Mouse (Mus musculus) embryonic facial prominence, embryonic 14.5 days (tissue): ENCODE measurements around the gene Stxbp6. TPM values are rescaled to one million over a fixed set of nuclear protein-coding genes. Genes with fewer than 3 reads are reported as not detected.

Experiments
- ATAC-seq: fragments of 200-750 bp; cut with Nextera tagmentation; 2 replicates; pipeline ENCODE4 v1.8.0; 2017; ENCODE audit warnings: low read depth, moderate number of reproducible peaks, moderate TSS enrichment
- DNase-seq: peaks from one replicate; pipeline ENCODE4 v3.0.0-alpha.2; 2015; ENCODE audit warnings: low spot score
- H3K27ac ChIP-seq: fragments of 300-500 bp; sonication (generic); replicated peaks from 2 replicates; pipeline ENCODE4 v1.5.1; 2014; ENCODE audit warnings: low read depth, mild to moderate bottlenecking, low read length, moderate library complexity
- H3K27me3 ChIP-seq: fragments of 300-500 bp; sonication (generic); replicated peaks from 2 replicates; pipeline ENCODE4 v1.6.1; 2014; ENCODE audit warnings: low read length; ENCODE audit not compliant: control insufficient read depth, insufficient read depth
- H3K36me3 ChIP-seq: fragments of 300-500 bp; sonication (generic); 2 replicates; pipeline ENCODE4 v1.6.1; 2014; ENCODE audit warnings: low read length, mixed read lengths; ENCODE audit not compliant: control insufficient read depth, insufficient read depth
- H3K4me1 ChIP-seq: fragments of 300-500 bp; sonication (generic); 2 replicates; pipeline ENCODE4 v1.6.1; 2014; ENCODE audit warnings: antibody characterized with exemption, low read length; ENCODE audit not compliant: control insufficient read depth, insufficient read depth
- H3K4me2 ChIP-seq: fragments of 300-500 bp; sonication (generic); 2 replicates; pipeline ENCODE4 v1.6.1; 2014; ENCODE audit warnings: low read depth, mild to moderate bottlenecking, low read length, moderate library complexity, mixed read lengths
- H3K4me3 ChIP-seq: fragments of 300-500 bp; sonication (generic); 2 replicates; pipeline ENCODE4 v1.5.1; 2014; ENCODE audit warnings: low read depth, mild to moderate bottlenecking, low read length
- H3K9ac ChIP-seq: fragments of 300-500 bp; sonication (generic); 2 replicates; pipeline ENCODE4 v1.6.1; 2014; ENCODE audit warnings: low read depth, mild to moderate bottlenecking, low read length, moderate library complexity, mixed read lengths
- H3K9me3 ChIP-seq: fragments of 300-500 bp; sonication (generic); 2 replicates; pipeline ENCODE4 v1.6.1; 2016; ENCODE audit warnings: low read length; ENCODE audit not compliant: control insufficient read depth
- WGBS: fragments of 180-500 bp; shearing (Covaris S2); extraction: QIAGEN DNeasy Blood & Tissue Kit; methylation state at CpG from one replicate; pipeline ENCODE4 v1.1.7; 2014; 5-methylcytosine and 5-hydroxymethylcytosine counted together
- polyA plus RNA-seq: library from polyadenylated mRNA; unstranded; fragments of >200 nt; fragmentation: Nextera tagmentation; extraction: Ambion mirVana; gene quantifications from 2 replicates; pipeline ENCODE4 v1.2.1, GENCODE M21; 2014

Gene Stxbp6
- polyA plus RNA-seq, 1 experiment from 2014 or later = 7.5 TPM

DNA sequence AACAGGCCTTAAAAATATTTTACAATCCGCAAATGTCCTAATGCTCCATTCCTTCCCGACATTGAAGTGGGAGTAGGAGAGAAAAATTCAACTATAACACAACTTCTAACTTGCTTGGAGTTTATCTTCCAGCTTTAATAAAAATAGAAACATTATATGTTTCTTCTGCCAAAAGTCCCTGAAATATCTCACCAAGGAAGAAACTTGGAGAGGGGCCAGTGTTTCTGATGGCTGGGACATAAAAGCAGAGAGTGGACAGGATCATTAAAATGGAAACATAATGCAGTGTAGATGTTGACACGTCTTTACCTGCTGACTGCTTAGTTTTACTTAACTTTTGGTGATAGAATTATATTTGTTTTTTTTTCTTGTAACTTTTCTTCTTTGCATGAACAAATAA, 99.2 kb downstream of the Stxbp6 start:
- Histone ChIP-seq H3K27me3 (no peaks in the 10 kb centered on the region), H3K36me3 (no peaks in the 10 kb centered on the region), H3K4me3 (no peak overlapping the region), H3K9ac (no peak overlapping the region), H3K4me2 (no peak overlapping the region), H3K27ac (no peak overlapping the region), H3K4me1 (no peaks in the 10 kb centered on the region), H3K9me3 (no peaks in the 10 kb centered on the region)
- DNase-seq (no peak), ATAC-seq (no peak)
- WGBS = 80% methylated on average over 3 of the region's 3 CpGs

DNA sequence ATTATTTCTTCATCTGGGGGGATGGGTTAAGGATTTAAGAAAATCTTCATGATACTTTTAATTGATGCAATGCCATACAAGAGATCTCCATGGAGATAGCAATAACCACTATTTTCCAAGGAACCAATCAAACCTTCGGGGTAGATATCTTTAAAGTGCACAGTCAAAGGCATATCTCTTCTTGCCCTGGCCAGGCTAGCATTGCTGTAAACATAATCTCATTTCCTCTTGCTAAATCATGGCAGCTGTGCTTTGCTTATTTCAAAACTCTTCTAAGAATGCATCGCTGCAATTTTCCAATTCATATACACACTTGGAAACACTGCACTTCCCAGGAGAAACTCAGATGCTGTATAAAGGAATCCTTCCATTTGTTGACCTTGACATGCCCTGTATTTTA, 103.0 kb downstream of the Stxbp6 start:
- no peaks in the 10 kb centered on the region for H3K9me3 ChIP-seq
- H3K4me2 ChIP-seq = no peak overlapping the region
- H3K9ac ChIP-seq = no peak overlapping the region
- H3K4me3 ChIP-seq = no peak overlapping the region
- 75% methylated on average over 2 of the region's 2 CpGs for WGBS
- no peaks in the 10 kb centered on the region for H3K36me3 ChIP-seq
- H3K27me3 ChIP-seq = no peaks in the 10 kb centered on the region
- ATAC-seq (no peak), DNase-seq (no peak)
- H3K27ac ChIP-seq = no peak overlapping the region
- H3K4me1 ChIP-seq = peaks cover 2% of the 10 kb centered on the region; the same call in 1 of the 2 replicates

DNA sequence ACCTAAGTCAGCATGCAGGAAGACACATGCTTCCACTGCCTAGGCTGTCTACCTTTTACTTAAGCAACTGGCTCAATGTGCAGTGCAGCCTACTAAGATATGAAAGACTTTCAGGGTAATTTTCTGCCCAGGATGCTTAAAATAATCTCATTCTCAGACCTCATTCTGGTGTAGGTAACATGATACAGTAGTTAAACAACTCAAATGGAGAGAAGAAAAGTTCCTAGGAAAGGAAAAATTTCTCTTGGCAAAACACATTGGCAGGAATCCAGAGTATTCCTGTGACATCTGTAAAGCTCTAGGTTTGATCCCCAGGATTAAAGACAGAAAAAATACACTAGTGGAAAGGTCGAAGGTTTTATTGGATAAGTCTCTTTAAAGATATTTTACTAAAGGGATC, 107.1 kb downstream of the Stxbp6 start:
- DNase-seq = peak; percentile 65
- no peak overlapping the region for H3K4me3 ChIP-seq
- no peaks in the 10 kb centered on the region for H3K27me3 ChIP-seq
- H3K4me1 ChIP-seq = peaks cover 2% of the 10 kb centered on the region; the same call in 1 of the 2 replicates
- no peak overlapping the region for H3K4me2 ChIP-seq
- H3K9me3 ChIP-seq = no peaks in the 10 kb centered on the region
- no peak overlapping the region for H3K9ac ChIP-seq
- WGBS = 44% methylated on average over 1 of the region's 1 CpGs
- peak; percentile 50; the same call in 1 of the 2 replicates for ATAC-seq
- H3K27ac ChIP-seq = no peak overlapping the region
- no peaks in the 10 kb centered on the region for H3K36me3 ChIP-seq

DNA sequence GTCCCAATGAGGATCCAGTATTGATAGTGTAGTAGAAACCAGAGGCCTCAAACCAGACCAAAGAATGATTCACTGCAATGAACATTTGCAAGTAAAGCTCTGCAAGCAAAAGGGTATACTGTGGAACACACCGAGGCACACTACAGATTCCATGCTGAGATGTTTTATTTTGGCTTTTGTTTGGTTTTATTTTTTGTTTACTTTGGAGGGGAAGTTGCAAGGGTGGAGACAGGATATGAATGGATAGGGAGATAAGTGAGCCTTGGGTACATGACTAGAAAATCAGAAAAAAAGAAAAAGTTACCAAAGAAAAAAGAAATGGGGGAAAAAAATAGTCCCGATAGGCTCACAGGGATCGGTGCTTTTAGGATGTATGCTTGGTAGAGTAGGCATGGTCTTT, 117.0 kb downstream of the Stxbp6 start:
- no peak overlapping the region for H3K4me2 ChIP-seq
- H3K9ac ChIP-seq = no peak overlapping the region
- no peak for DNase-seq
- no peak overlapping the region for H3K27ac ChIP-seq
- WGBS = 88% methylated on average over 3 of the region's 3 CpGs
- H3K36me3 ChIP-seq = no peaks in the 10 kb centered on the region
- H3K27me3 ChIP-seq = no peaks in the 10 kb centered on the region
- no peak for ATAC-seq
- H3K4me1 ChIP-seq = no peaks in the 10 kb centered on the region
- H3K9me3 ChIP-seq = no peaks in the 10 kb centered on the region
- no peak overlapping the region for H3K4me3 ChIP-seq

DNA sequence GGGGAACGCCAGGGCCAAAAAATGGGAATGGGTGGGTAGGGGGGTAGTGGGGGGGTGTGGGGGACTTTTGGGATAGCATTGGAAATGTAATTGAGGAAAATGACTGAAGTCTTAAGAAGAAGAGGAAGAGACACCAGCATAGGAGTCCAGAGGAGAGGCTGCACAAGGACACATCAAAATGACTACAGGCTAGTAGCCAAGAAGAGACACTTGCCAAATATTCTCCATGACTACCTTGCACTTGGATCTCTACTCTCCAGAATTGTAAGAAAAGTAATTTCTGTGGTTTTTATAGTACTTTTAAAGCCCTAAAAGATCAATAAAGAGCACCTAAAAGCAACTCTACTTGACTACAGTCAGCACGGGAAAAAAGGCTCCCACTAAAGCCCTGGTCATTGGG, 121.4 kb downstream of the Stxbp6 start:
- DNase-seq = no peak
- WGBS = 81% methylated on average over 2 of the region's 2 CpGs
- Histone ChIP-seq H3K4me2 (no peak overlapping the region), H3K36me3 (no peaks in the 10 kb centered on the region), H3K9ac (no peak overlapping the region), H3K4me3 (no peak overlapping the region), H3K27ac (no peak overlapping the region), H3K9me3 (no peaks in the 10 kb centered on the region), H3K4me1 (no peaks in the 10 kb centered on the region), H3K27me3 (no peaks in the 10 kb centered on the region)
- ATAC-seq = no peak

DNA sequence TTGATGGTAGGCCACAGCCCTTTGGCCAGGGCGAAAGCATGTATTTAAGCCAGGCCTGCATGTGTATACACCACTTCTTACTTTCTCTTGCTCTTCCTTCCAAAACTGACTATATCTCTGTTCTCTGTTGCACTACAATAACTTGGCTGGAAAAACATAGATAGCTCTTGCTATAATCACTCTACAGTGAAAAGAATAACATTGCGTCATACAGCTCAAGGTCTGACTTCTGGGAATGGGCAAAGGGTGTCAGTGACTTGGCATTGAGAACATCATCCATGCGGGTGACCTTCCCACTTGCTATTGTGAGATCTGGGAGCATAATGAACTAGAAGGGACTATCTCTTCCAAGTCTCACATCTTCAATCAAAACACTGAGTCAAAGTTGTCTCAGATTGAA, 122.4 kb downstream of the Stxbp6 start:
- Histone ChIP-seq H3K9me3 (no peaks in the 10 kb centered on the region), H3K9ac (no peak overlapping the region), H3K36me3 (no peaks in the 10 kb centered on the region), H3K27me3 (no peaks in the 10 kb centered on the region), H3K4me3 (no peak overlapping the region), H3K4me1 (no peaks in the 10 kb centered on the region), H3K27ac (no peak overlapping the region), H3K4me2 (no peak overlapping the region)
- DNase-seq = no peak
- WGBS = 84% methylated on average over 3 of the region's 3 CpGs
- ATAC-seq = no peak

DNA sequence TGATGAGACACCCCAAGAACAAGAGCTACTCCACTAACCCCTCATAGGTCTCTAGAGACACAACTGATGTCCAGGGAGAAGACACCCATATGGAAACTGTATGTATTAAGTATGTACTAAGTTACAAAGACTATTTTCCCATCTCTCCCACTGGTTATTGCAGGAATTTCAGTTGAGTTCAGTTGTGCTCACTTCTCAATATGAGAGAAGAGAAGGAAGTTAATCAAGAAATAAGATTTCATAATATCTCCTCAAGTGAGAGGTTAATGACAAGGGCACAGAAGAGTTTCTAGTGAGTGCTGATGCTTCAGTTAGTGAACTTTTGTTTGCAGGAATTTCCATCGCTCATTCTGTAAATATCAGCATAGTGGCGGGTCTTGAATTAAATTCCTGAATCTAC, 124.0 kb downstream of the Stxbp6 start:
- no peak for ATAC-seq
- Histone ChIP-seq H3K9ac (no peak overlapping the region), H3K4me1 (no peaks in the 10 kb centered on the region), H3K4me3 (no peak overlapping the region), H3K9me3 (no peaks in the 10 kb centered on the region), H3K4me2 (no peak overlapping the region), H3K27ac (no peak overlapping the region), H3K36me3 (no peaks in the 10 kb centered on the region), H3K27me3 (no peaks in the 10 kb centered on the region)
- DNase-seq = no peak
- WGBS = 92% methylated on average over 2 of the region's 2 CpGs

DNA sequence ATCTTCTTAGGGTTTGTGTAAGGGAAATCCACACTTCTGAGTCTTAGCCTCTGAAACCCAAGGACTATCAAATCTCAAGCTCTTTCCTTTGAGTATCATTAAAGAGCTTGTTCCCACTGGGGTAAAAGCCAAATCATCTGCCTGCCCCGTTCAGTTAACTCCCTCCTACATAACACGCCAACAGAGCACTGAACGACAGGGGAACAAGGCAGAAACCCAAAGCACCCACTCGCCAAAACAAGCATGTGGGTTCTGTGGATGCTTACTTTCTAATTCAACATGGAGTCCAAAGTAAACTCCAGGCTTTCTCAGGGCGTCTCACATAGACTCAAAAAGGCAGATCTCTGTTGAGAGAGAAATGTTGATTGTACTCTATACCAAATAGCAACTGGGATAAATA, 126.7 kb downstream of the Stxbp6 start:
- Histone ChIP-seq H3K9me3 (no peaks in the 10 kb centered on the region), H3K9ac (no peak overlapping the region), H3K27me3 (no peaks in the 10 kb centered on the region), H3K4me1 (no peaks in the 10 kb centered on the region), H3K4me2 (no peak overlapping the region), H3K4me3 (no peak overlapping the region), H3K27ac (no peak overlapping the region), H3K36me3 (no peaks in the 10 kb centered on the region)
- DNase-seq (peak; percentile 27), ATAC-seq (no peak)
- 73% methylated on average over 5 of the region's 5 CpGs for WGBS

DNA sequence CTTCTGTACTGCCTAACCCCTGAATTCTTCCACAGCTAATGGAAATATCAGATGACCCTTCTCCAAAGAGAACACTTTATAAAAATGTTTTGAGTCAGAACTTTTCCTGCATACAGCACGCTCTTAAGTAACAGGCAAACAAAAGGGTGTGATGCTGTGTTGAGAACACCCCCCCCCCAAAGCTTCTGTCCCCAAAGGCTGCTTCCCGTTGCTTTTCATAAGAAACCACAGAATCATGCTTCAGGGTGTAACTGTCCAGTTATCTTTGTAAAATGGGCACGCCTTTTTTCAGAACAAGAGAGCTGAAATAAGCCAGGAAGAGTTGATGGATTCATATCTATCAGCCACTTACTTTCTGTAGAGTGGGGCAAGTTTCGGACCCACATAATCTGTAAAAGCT, 134.2 kb downstream of the Stxbp6 start:
- Histone ChIP-seq H3K9ac (no peak overlapping the region), H3K4me2 (no peak overlapping the region), H3K4me1 (no peaks in the 10 kb centered on the region), H3K27me3 (no peaks in the 10 kb centered on the region), H3K36me3 (no peaks in the 10 kb centered on the region), H3K27ac (no peak overlapping the region), H3K4me3 (no peak overlapping the region), H3K9me3 (no peaks in the 10 kb centered on the region)
- 70% methylated on average over 4 of the region's 4 CpGs for WGBS
- DNase-seq (no peak), ATAC-seq (no peak)
